Mouse (Mus musculus) hindbrain, embryonic 12.5 days (tissue): ENCODE measurements around the gene Nos1ap. TPM values are rescaled to one million over a fixed set of nuclear protein-coding genes. Genes with fewer than 3 reads are reported as not detected.

ENCODE experiments used
- ATAC-seq: fragments of 200-750 bp; cut with Nextera tagmentation; 2 replicates; pipeline ENCODE4 v1.8.0; 2017; ENCODE audit warnings: moderate TSS enrichment; ENCODE audit not compliant: low FRiP score
- H3K27ac ChIP-seq: fragments of 300-500 bp; sonication (generic); 2 replicates; pipeline ENCODE4 v1.5.1; 2016; ENCODE audit warnings: mild to moderate bottlenecking
- H3K27me3 ChIP-seq: fragments of 300-500 bp; sonication (generic); 2 replicates; pipeline ENCODE4 v1.6.1; 2016; ENCODE audit warnings: mild to moderate bottlenecking
- H3K36me3 ChIP-seq: fragments of 300-500 bp; sonication (generic); 2 replicates; pipeline ENCODE4 v1.6.1; 2016; ENCODE audit warnings: mild to moderate bottlenecking
- H3K4me1 ChIP-seq: fragments of 300-500 bp; sonication (generic); 2 replicates; pipeline ENCODE4 v1.6.1; 2016
- H3K4me2 ChIP-seq: fragments of 300-500 bp; sonication (generic); replicated peaks from 2 replicates; pipeline ENCODE4 v1.6.1; 2016; ENCODE audit warnings: mild to moderate bottlenecking
- H3K4me3 ChIP-seq: fragments of 300-500 bp; sonication (generic); 2 replicates; pipeline ENCODE4 v1.5.1; 2016; ENCODE audit warnings: mild to moderate bottlenecking
- H3K9ac ChIP-seq: fragments of 300-500 bp; sonication (generic); 2 replicates; pipeline ENCODE4 v1.6.1; 2016; ENCODE audit warnings: mild to moderate bottlenecking, moderate library complexity
- H3K9me3 ChIP-seq: fragments of 300-500 bp; sonication (generic); replicated peaks from 2 replicates; pipeline ENCODE4 v1.6.1; 2016; ENCODE audit warnings: mild to moderate bottlenecking
- WGBS: fragments of 180-500 bp; shearing (Covaris S2); methylation state at CpG from one replicate; pipeline ENCODE4 v1.1.7; 2016; 5-methylcytosine and 5-hydroxymethylcytosine counted together
- polyA plus RNA-seq: library from polyadenylated mRNA; unstranded; fragments of >200 nt; fragmentation: Nextera tagmentation; extraction: Ambion mirVana; gene quantifications from 2 replicates; pipeline ENCODE4 v1.2.1, GENCODE M21; 2016

Gene Nos1ap
- polyA plus RNA-seq, 1 experiment from 2014 or later = 22.7 TPM

- no peak for ATAC-seq
- Histone ChIP-seq H3K4me1 (peaks cover 8% of the 10 kb centered on the region; the same call in 1 of the 2 replicates), H3K36me3 (no peaks in the 10 kb centered on the region), H3K27me3 (no peaks in the 10 kb centered on the region), H3K9me3 (no peaks in the 10 kb centered on the region), H3K4me2 (no peak overlapping the region), H3K27ac (no peak overlapping the region), H3K4me3 (no peak overlapping the region), H3K9ac (no peak overlapping the region)
- WGBS = 87% methylated on average over 4 of the region's 4 CpGs
Measured at GRCm38 (mm10) chr1:170434146-170434545, 155.5 kb downstream of the Nos1ap start.

GRCm38 (mm10) chr1:170433661-170434060 lies 156.0 kb downstream of the Nos1ap start:
- Histone ChIP-seq H3K9ac (no peak overlapping the region), H3K4me3 (no peak overlapping the region), H3K4me2 (no peak overlapping the region), H3K27ac (no peak overlapping the region), H3K4me1 (peaks cover 8% of the 10 kb centered on the region; the same call in 1 of the 2 replicates), H3K9me3 (no peaks in the 10 kb centered on the region), H3K36me3 (no peaks in the 10 kb centered on the region), H3K27me3 (no peaks in the 10 kb centered on the region)
- ATAC-seq = no peak

GRCm38 (mm10) chr1:170432288-170432687 lies 157.4 kb downstream of the Nos1ap start:
- Histone ChIP-seq H3K4me1 (peaks cover 8% of the 10 kb centered on the region; the same call in 1 of the 2 replicates), H3K27me3 (no peaks in the 10 kb centered on the region), H3K27ac (no peak overlapping the region), H3K9ac (no peak overlapping the region), H3K4me2 (no peak overlapping the region), H3K4me3 (no peak overlapping the region), H3K9me3 (no peaks in the 10 kb centered on the region), H3K36me3 (no peaks in the 10 kb centered on the region)
- ATAC-seq = no peak
- 93% methylated on average over 5 of the region's 5 CpGs for WGBS

GRCm38 (mm10) chr1:170431312-170431711 lies 158.3 kb downstream of the Nos1ap start:
- peaks cover 8% of the 10 kb centered on the region; the same call in 1 of the 2 replicates for H3K4me1 ChIP-seq
- no peaks in the 10 kb centered on the region for H3K27me3 ChIP-seq
- ATAC-seq = no peak
- no peaks in the 10 kb centered on the region for H3K36me3 ChIP-seq
- no peak overlapping the region for H3K4me3 ChIP-seq
- no peak overlapping the region for H3K27ac ChIP-seq
- H3K9ac ChIP-seq = no peak overlapping the region
- no peak overlapping the region for H3K4me2 ChIP-seq
- WGBS = 56% methylated on average over 5 of the region's 5 CpGs
- H3K9me3 ChIP-seq = no peaks in the 10 kb centered on the region

- H3K9me3 ChIP-seq = no peaks in the 10 kb centered on the region
- peaks cover 8% of the 10 kb centered on the region; the same call in 1 of the 2 replicates for H3K4me1 ChIP-seq
- H3K9ac ChIP-seq = no peak overlapping the region
- WGBS = 90% methylated on average over 7 of the region's 7 CpGs
- no peak for ATAC-seq
- H3K36me3 ChIP-seq = no peaks in the 10 kb centered on the region
- H3K4me2 ChIP-seq = no peak overlapping the region
- no peak overlapping the region for H3K4me3 ChIP-seq
- no peak overlapping the region for H3K27ac ChIP-seq
- no peaks in the 10 kb centered on the region for H3K27me3 ChIP-seq
Measured at GRCm38 (mm10) chr1:170430660-170431059, 159.0 kb downstream of the Nos1ap start.

DNA sequence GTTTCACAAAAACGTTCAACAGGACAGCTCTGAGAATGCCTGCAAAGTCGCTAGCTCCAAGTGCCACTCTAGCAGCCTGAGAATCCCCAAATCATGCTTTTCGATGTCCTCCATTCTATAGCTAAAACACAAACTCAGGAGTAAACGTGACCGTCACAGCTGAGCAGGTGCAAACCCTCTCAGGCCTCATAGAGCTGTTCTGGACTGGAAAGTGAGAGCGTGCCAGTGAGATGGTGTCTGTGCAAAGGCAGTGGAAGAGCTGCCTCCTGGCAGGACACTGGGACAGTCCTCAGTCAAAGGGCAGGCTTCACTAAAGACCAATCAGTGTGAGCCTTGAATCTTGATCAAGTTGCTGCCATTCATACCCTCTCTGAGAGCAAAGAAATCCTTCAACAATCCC lies 160.0 kb downstream of the Nos1ap start:
- Histone ChIP-seq H3K27ac (no peak overlapping the region), H3K4me3 (no peak overlapping the region), H3K9ac (no peak overlapping the region), H3K27me3 (no peaks in the 10 kb centered on the region), H3K9me3 (no peaks in the 10 kb centered on the region), H3K36me3 (no peaks in the 10 kb centered on the region), H3K4me1 (peaks cover 13% of the 10 kb centered on the region), H3K4me2 (no peak overlapping the region)
- no peak for ATAC-seq
- WGBS = 77% methylated on average over 6 of the region's 6 CpGs

DNA sequence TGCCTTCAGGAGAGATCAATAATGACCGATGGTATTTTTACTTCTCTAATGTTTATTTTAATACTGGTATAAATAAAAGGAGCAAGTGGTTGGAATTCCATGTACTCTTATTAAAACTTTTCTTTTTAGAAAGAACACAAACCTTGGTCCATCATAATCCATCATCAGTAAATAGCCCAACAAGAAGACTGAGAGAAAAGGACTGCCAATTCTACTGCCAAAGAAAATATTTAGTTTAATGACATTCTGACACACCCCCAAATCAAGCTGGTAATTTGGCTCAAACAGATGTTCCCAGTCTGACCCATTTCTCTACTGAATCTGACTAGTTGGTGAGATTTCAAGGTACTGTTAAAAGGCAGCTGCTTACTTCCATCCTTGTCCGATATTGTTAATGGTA lies 161.5 kb downstream of the Nos1ap start:
- ATAC-seq = no peak
- Histone ChIP-seq H3K27me3 (no peaks in the 10 kb centered on the region), H3K4me2 (no peak overlapping the region), H3K9ac (no peak overlapping the region), H3K36me3 (no peaks in the 10 kb centered on the region), H3K9me3 (no peaks in the 10 kb centered on the region), H3K27ac (no peak overlapping the region), H3K4me3 (no peak overlapping the region), H3K4me1 (peaks cover 19% of the 10 kb centered on the region)
- 89% methylated on average over 2 of the region's 2 CpGs for WGBS

GRCm38 (mm10) chr1:170424258-170424889 lies 165.3 kb downstream of the Nos1ap start:
- Histone ChIP-seq H3K4me1 (peaks cover 11% of the 10 kb centered on the region), H3K9ac (no peak overlapping the region), H3K27ac (0 out of 2 replicates have a peak overlapping the region, but pooled peaks have one; percentile 2), H3K36me3 (no peaks in the 10 kb centered on the region), H3K9me3 (no peaks in the 10 kb centered on the region), H3K4me3 (no peak overlapping the region), H3K4me2 (no peak overlapping the region), H3K27me3 (no peaks in the 10 kb centered on the region)
- ATAC-seq = peak; percentile 85
- WGBS = 45% methylated on average over 10 of the region's 10 CpGs

DNA sequence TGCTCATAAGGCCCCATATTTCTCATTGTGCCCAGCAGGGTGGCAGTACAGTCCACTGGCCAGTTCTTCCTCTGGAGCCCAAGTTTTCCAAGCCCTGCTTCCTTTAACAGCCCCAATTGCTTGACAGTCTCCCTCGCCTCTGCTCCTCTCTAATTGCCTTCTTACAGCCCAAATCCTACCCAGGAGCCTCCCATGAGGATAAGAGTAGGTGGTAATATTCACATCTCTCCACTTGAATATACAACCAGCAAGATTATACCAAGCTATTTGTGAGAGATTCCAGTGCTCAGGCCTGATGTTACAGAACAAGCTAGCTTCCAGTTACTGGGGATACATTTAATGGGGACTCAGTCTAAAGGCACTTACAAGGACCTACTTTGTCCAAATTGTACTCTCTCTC lies 166.6 kb downstream of the Nos1ap start:
- H3K36me3 ChIP-seq = no peaks in the 10 kb centered on the region
- no peak overlapping the region for H3K9ac ChIP-seq
- no peak overlapping the region for H3K4me2 ChIP-seq
- H3K4me1 ChIP-seq = peaks cover 11% of the 10 kb centered on the region
- H3K9me3 ChIP-seq = no peaks in the 10 kb centered on the region
- no peak overlapping the region for H3K4me3 ChIP-seq
- 87% methylated on average over 1 of the region's 1 CpGs for WGBS
- ATAC-seq = no peak
- no peaks in the 10 kb centered on the region for H3K27me3 ChIP-seq
- H3K27ac ChIP-seq = no peak overlapping the region

DNA sequence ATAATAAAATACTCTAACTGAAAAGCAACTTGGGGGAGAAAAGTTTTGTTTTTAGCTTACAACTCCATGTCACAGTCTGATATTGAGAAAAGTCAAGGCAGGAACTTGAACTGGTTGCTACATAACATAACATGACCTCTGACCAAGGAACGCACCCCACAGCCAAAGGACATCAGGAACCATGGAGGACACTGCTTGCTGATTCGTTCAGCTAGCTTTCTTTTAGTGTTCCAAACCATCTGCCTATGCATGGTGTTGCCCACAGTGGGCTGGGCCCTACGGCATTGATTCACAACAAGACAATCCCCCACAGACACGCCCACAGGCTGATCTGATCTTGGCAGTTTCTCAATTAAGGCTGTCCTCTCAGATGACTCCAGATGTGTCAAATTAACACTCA lies 167.5 kb downstream of the Nos1ap start:
- H3K4me2 ChIP-seq = no peak overlapping the region
- H3K4me1 ChIP-seq = peaks cover 11% of the 10 kb centered on the region
- 81% methylated on average over 4 of the region's 4 CpGs for WGBS
- H3K27ac ChIP-seq = no peak overlapping the region
- H3K36me3 ChIP-seq = no peaks in the 10 kb centered on the region
- no peak overlapping the region for H3K9ac ChIP-seq
- H3K9me3 ChIP-seq = no peaks in the 10 kb centered on the region
- no peak overlapping the region for H3K4me3 ChIP-seq
- no peaks in the 10 kb centered on the region for H3K27me3 ChIP-seq
- no peak for ATAC-seq

DNA sequence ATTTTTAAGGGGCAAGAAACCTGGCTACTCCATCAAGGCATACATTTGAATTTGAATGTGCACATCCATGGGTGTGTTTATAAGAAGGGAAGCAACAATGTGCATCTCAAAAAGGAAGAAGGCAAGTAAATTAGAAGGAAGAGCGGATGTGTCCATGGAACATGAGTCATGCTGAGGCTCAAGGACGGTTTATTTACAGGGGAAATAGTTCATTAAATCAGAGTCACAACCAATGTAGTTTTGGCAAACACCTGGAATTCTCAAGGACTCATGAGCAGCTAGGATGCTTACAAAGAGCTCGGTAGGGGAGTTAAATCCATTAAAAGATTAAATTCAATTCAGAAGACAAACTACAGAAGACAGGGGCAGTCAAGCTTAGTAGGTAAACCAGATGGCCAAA lies 169.7 kb downstream of the Nos1ap start:
- Histone ChIP-seq H3K27ac (no peak overlapping the region), H3K4me2 (no peak overlapping the region), H3K27me3 (no peaks in the 10 kb centered on the region), H3K4me3 (no peak overlapping the region), H3K4me1 (peaks cover 15% of the 10 kb centered on the region), H3K36me3 (no peaks in the 10 kb centered on the region), H3K9ac (no peak overlapping the region), H3K9me3 (no peaks in the 10 kb centered on the region)
- no peak for ATAC-seq
- 95% methylated on average over 3 of the region's 3 CpGs for WGBS

GRCm38 (mm10) chr1:170418131-170418530 lies 171.5 kb downstream of the Nos1ap start:
- Histone ChIP-seq H3K9ac (no peak overlapping the region), H3K27ac (no peak overlapping the region), H3K36me3 (no peaks in the 10 kb centered on the region), H3K4me3 (no peak overlapping the region), H3K4me1 (peaks cover 6% of the 10 kb centered on the region; the same call in 1 of the 2 replicates), H3K4me2 (no peak overlapping the region), H3K27me3 (no peaks in the 10 kb centered on the region), H3K9me3 (no peaks in the 10 kb centered on the region)
- 72% methylated on average over 1 of the region's 1 CpGs for WGBS
- no peak for ATAC-seq

DNA sequence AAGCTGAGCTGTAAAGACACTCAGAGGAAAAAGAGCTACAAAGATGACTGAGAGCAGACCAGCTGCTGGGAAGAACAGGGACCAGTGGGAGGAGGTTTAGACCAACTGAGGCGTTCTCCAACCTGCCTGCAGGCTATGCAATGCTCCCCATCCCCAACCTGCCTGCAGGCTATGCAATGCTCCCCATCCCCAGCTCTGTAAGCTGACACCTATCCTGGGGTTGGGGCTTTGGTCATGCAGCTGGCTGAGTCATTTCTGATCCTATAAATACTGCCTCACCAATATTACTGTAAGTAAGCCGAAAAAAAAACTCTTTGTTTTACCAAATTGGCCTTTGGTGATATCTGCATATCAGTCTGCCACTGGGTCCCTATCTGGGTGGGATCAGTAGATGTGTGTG lies 172.7 kb downstream of the Nos1ap start:
- H3K36me3 ChIP-seq = no peaks in the 10 kb centered on the region
- no peak for ATAC-seq
- 57% methylated on average over 2 of the region's 2 CpGs for WGBS
- no peaks in the 10 kb centered on the region for H3K27me3 ChIP-seq
- no peak overlapping the region for H3K4me2 ChIP-seq
- no peak overlapping the region for H3K9ac ChIP-seq
- H3K4me1 ChIP-seq = peaks cover 6% of the 10 kb centered on the region; the same call in 1 of the 2 replicates
- H3K9me3 ChIP-seq = no peaks in the 10 kb centered on the region
- no peak overlapping the region for H3K4me3 ChIP-seq
- H3K27ac ChIP-seq = no peak overlapping the region
